Mouse (Mus musculus) retina, postnatal 1 day (tissue): ENCODE measurements at regions not wholly inside any gene's neighbourhood (a gene's known extent, or its start where the extent isn't known, plus 50 kb on each side); places are given as distances from the start of the nearest gene placed in this dataset.

Experiments used
- DNase-seq: peaks from one replicate; pipeline ENCODE4 v3.0.0-alpha.2; 2012

DNA sequence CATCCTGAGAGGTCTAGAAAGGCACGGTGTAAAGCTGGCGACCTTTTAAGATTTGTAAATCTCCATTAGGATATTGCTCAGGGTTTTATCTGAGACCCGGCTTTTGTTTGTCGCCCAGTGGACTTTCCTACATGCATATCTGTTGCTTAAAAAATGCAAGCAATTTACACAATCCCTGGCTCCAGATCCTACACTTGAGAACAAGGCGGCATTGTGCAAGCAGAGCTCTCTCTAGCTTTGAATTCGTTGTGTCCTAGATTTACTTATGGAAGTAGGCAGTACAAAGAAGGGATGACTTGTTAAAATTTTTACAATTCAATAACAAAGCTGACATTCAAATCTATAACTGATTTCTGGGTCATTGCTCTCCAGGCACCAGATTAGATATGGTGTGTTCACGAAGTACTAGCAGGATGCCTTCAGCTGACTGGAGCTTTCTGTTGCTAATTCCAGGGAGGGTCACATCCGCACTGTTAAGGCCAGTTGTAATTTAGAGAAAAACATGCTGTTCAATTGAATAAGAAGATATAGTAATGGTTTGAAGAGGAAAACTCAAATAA, 62.2 kb upstream of the Teddm2 start:
- peak; percentile 90 for DNase-seq

GRCm38 (mm10) chr1:153963744-153964342, 63.8 kb upstream of the Teddm2 start:
- DNase-seq: no peak

DNA sequence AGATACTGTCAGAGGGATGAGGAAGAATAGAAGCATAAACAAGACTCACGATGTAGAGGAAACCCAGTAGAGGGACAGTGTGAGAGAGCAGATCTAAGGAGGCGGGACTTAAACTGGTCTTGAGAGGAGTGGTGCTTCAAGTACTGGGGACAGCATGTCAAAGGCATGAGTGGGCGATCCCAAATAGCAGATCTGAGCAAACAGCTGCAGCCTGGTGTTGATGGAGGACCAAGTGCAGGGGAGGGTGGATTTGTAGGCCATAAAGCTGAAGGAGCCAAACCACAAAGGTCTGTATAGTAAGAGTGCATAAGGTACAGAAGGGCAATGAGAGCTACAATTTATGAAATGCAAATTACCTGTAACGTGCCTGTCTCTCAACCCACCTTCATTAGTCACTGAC, 69.4 kb upstream of the Teddm2 start:
- no peak for DNase-seq

- DNase-seq: no peak
Observed at GRCm38 (mm10) chr1:153974300-153974699, 74.3 kb upstream of the Teddm2 start.

- peak; percentile 56 for DNase-seq
Observed at GRCm38 (mm10) chr1:153977963-153978726, 78.1 kb upstream of the Teddm2 start.

- peak; percentile 17 for DNase-seq
Observed at GRCm38 (mm10) chr1:153980886-153981285, 80.9 kb upstream of the Teddm2 start.

DNA sequence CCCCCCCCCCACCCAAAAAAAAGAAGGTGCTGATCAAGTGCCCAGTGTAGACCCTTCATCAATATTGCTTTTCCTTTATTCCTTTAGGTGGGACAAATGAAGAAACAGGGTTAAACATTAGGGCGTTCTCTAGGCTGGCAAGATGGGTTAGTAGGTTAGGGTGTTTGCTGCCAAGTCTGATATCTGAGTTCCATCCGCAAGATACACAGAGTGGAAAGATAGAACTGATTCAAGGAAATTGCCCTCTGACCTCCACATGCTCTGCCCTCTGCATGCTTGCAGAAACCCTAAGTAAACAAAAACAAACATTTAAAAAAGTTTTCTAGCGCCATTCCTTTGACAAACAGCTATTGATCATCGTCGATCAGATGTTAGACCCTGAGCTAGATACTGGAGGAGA, 85.6 kb upstream of the Teddm2 start:
- no peak for DNase-seq

DNA sequence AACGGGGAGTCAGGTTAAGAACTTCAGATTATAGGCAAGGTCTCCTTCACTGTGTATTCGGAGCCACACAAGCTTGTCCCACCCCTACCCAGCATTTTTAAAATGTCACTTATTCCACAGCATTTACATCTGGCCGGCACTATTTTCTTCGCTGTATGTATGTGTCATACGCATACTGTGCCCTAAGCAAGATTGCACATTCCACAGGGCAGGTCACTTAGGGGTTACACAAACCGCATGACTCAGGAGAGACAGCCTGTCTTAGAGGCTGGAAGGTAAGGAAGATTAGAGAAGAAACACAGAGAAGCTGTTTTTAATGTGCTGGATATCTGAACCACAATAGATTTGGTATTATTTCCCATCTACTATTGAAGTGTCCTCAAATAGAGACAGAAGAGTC, 86.6 kb upstream of the Teddm2 start:
- no peak for DNase-seq

- no peak for DNase-seq
Observed at GRCm38 (mm10) chr1:153988297-153988696, 88.3 kb upstream of the Teddm2 start.

DNA sequence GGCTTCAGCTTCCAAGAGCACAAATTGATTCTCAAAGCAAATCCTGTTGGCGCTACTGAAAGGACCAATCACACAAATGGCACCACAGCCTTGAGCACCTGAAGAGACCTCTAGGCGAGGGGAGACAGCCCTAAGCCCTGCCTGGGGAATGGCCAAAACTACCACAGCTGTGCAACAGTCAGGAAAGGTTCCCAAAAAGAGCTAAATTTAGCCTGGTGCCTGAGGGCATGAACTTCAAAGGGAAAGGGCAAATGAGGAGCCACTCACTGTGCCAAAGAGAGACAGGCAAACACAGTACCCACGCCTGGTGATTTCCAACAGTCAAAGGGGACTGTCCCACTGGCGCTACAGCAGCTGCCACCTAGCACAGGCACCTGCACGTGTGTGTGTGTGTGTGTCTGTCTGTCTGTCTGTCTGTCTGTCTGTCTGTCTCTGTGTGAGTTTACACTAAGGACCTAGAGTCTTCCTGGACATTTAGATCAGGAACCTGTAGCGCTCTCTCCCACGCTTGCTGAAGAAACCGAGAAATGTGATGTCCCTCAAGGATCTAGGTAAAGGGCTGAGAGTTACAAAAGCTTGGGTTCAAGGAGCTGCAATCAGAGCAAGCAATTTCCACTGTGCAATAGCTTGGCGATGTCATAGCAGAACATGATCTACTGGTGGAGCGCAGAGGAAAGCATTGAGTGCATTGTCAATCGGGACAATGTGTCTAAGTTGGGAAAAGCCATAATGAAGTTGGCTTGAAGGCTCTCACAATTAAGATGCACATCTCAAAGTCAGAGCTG, 90.8 kb upstream of the Teddm2 start:
- no peak for DNase-seq

DNA sequence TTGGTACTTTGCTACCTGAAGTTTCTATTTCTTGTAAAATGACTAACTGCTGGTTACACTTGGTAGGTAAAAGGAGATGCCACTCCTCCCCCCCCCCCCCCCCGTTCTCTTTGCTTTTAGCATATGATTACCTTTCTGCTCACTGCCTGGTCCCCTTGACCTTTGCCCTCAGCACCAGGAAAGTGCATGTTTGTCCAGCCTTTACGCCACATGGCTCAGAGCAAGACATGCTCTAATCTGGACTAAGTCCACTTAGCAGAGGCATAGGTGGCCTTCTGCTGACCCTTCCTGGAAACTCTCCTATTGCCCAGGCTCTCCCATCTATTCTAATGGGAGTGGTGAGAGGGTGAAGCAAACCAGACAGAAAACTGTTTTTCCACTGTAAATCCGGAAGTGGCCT, 92.4 kb upstream of the Teddm2 start:
- no peak for DNase-seq

GRCm38 (mm10) chr1:153994871-153995270, 94.8 kb upstream of the Teddm2 start:
- DNase-seq: no peak

- DNase-seq: peak; percentile 59
Observed at GRCm38 (mm10) chr1:153997201-153998181, 97.5 kb upstream of the Teddm2 start.

GRCm38 (mm10) chr1:153999776-154000175, 99.7 kb upstream of the Teddm2 start:
- DNase-seq: no peak

- no peak for DNase-seq
Observed at GRCm38 (mm10) chr1:154003669-154004068, 103.6 kb upstream of the Teddm2 start.

- DNase-seq: no peak
Observed at GRCm38 (mm10) chr1:154004647-154005046, 104.6 kb upstream of the Teddm2 start.

- no peak for DNase-seq
Observed at GRCm38 (mm10) chr1:154006055-154006454, 106.0 kb upstream of the Teddm2 start.

DNA sequence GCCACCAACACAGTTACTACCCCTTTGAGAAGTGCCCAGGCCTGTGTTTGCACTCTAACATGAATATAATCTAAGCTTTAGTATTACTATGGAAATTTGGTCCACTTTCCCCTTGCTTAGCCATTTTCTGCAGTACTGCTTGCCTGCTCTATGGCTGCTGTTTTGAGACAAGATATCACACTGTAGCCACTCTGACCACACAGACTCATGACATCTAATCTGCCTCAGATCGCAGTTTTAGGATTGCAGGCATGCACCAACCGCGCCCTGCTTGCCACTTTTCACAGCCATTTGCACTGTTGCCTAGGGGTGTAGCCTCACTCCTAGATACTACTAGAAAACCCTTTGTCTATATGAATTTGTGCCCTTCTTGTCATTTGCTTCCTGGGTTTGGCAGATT, 107.4 kb upstream of the Teddm2 start:
- DNase-seq: no peak

DNA sequence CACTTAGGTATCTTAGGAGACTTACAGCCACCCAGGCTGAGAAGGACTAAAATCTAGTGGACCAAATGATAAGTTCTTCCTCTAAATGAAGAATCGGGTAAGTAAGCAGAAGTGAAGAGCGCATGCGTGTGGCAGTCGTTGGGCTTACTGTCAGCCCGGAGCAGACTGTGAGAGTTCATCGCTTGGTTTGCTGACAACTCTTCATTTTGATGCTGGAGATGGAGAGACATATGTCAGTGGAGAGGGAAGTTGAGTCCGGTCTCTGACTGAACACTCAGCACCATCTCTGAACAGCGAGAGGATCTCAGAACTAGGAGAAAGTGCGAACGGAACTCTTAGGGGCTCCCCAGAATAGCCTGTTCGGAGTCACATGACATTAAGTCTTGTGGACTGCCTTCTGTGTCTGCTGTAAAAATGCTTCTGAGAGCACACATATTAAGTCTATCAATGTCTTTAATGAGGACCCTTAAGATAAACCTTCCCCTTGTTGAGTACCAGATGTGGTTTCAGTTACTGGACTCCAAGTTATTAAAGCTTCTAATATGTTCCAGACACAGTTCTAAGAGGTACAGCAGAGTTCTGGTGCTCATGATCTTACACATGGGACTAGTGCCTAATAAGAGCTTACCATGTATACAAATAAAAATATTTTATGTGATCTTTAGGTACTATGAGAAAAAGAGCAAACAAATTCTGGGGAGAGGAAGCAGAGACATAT, 108.7 kb upstream of the Teddm2 start:
- DNase-seq: no peak

- no peak for DNase-seq
Observed at GRCm38 (mm10) chr1:154010681-154011080, 110.7 kb upstream of the Teddm2 start.

- DNase-seq: no peak
Observed at GRCm38 (mm10) chr1:154016516-154016915, 116.5 kb upstream of the Teddm2 start.

GRCm38 (mm10) chr1:154018241-154018640, 118.2 kb upstream of the Teddm2 start:
- DNase-seq: no peak
